Mouse (Mus musculus) CD4-positive, CD25-positive, alpha-beta regulatory T cell, adult 2 months (primary cell): Measurements from ENCODE around the gene Catsperg1.

Source experiments
- DNase-seq: peaks from one replicate; pipeline ENCODE4 v3.0.0-alpha.2; 2012; ENCODE audit warnings: low read depth, low spot score

Gene Catsperg1

DNA sequence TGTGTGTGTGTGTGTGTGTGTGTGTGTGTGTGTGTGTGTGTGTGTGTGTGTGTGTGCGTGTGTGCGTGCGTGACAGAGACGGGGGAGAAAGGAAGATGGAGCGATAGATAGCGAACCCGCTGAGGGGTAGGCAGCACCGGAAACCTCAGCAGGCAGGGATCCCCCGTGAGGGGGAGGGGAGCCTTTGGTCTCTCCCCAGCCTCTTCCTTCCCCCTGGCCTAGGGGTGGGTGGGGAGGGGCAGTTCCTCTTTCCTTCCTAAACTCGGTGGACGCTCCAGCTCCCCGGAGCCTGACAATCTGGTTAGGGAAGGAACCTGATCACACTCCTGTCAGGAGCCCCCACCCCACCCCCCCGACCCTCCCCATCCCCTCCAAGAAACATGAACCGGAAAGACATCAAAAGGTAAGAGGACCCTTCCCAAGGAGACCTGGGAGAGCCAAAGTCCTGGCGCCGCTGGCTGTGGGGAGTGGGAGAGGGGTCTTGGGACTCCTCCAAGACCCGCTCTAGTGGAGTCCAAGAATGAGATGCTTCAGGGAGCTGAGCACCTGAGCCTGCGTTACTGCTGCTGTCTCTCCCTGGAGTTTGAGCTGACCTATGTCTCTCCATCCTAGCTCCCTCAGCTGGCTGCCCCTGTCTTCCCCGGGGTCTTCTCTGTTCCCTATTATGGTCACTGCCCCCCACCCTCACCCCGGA lies 79.0 kb downstream of the Catsperg1 start, which contains the start of gene Rasgrp4:
Rasgrp4 (plus strand) TSS at position 159 of the 694 bp plus-strand sequence.
- peak; percentile 90 for DNase-seq

DNA sequence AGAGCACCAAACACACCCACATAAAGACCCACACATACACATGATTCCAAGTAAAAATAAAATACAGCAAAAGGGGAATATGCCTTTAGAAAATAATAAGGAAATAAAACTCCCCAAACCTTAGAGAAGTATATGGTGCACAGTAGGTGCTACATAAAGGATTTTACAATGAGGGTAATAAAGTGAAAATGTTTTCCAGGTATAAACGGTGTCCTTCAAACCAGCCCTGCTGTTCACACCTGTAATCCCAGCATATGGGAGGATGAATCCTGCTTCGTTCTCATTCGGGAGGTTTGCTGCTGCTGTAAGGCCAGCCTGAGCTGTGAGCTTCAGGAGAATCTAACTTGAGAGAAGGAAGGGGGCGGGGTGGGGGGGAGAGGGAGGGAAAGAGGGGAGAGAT lies 79.6 kb downstream of the Catsperg1 start:
- DNase-seq = no peak
